Mouse (Mus musculus) heart, embryonic 13.5 days (tissue): Measurements from ENCODE around the gene Gm29609. TPM values are rescaled to one million over a fixed set of nuclear protein-coding genes. Genes with fewer than 3 reads are reported as not detected.

Experiments used
- ATAC-seq: fragments of 200-750 bp; cut with Nextera tagmentation; 2 replicates; pipeline ENCODE4 v1.8.0; 2017; ENCODE audit warnings: moderate TSS enrichment; ENCODE audit not compliant: insufficient number of reproducible peaks, low FRiP score, low TSS enrichment; ENCODE audit errors: extremely low read depth
- H3K27ac ChIP-seq: fragments of 300-500 bp; sonication (generic); replicated peaks from 2 replicates; pipeline ENCODE4 v1.5.1; 2015; ENCODE audit warnings: moderate library complexity, mild to moderate bottlenecking, inconsistent platforms
- H3K27me3 ChIP-seq: fragments of 300-500 bp; sonication (generic); replicated peaks from 2 replicates; pipeline ENCODE4 v1.6.1; 2015; ENCODE audit warnings: mild to moderate bottlenecking, inconsistent platforms
- H3K36me3 ChIP-seq: fragments of 300-500 bp; sonication (generic); 2 replicates; pipeline ENCODE4 v1.6.1; 2015; ENCODE audit warnings: mild to moderate bottlenecking, inconsistent platforms
- H3K4me1 ChIP-seq: fragments of 300-500 bp; sonication (generic); 2 replicates; pipeline ENCODE4 v1.6.1; 2015; ENCODE audit warnings: inconsistent platforms
- H3K4me2 ChIP-seq: fragments of 300-500 bp; sonication (generic); 2 replicates; pipeline ENCODE4 v1.6.1; 2015; ENCODE audit warnings: inconsistent platforms, mild to moderate bottlenecking, moderate library complexity
- H3K4me3 ChIP-seq: fragments of 300-500 bp; sonication (generic); 2 replicates; pipeline ENCODE4 v1.5.1; 2015; ENCODE audit warnings: moderate library complexity, mild to moderate bottlenecking, inconsistent platforms
- H3K9ac ChIP-seq: fragments of 300-500 bp; sonication (generic); 2 replicates; pipeline ENCODE4 v1.6.1; 2015; ENCODE audit warnings: inconsistent platforms, mild to moderate bottlenecking, moderate library complexity
- H3K9me3 ChIP-seq: fragments of 300-500 bp; sonication (generic); 2 replicates; pipeline ENCODE4 v1.6.1; 2016; ENCODE audit warnings: inconsistent platforms
- WGBS: fragments of 180-500 bp; shearing (Covaris S2); methylation state at CpG from one replicate; pipeline ENCODE4 v1.1.7; 2015; ENCODE audit warnings: mixed read lengths; 5-methylcytosine and 5-hydroxymethylcytosine counted together
- polyA plus RNA-seq: library from polyadenylated mRNA; unstranded; fragments of >200 nt; fragmentation: Nextera tagmentation; extraction: Ambion mirVana; gene quantifications from 2 replicates; pipeline ENCODE4 v1.2.1, GENCODE M21; 2015

The Gm29609 gene
- polyA plus RNA-seq, 1 experiment from 2014 or later = 2.6 TPM

GRCm38 (mm10) chr5:31137658-31138057 lies 42.1 kb downstream of the Gm29609 start:
- peaks cover 74% of the 10 kb centered on the region for H3K27me3 ChIP-seq
- WGBS = 1% methylated on average over 13 of the region's 13 CpGs
- no peak overlapping the region; the same call in 1 of the 2 replicates for H3K9ac ChIP-seq
- H3K4me2 ChIP-seq = peak overlapping the region; percentile 69
- H3K27ac ChIP-seq = no peak overlapping the region
- no peak for ATAC-seq
- H3K36me3 ChIP-seq = peaks cover 13% of the 10 kb centered on the region
- H3K4me3 ChIP-seq = peak overlapping the region; percentile 45
- no peaks in the 10 kb centered on the region for H3K9me3 ChIP-seq
- peaks cover 28% of the 10 kb centered on the region for H3K4me1 ChIP-seq

GRCm38 (mm10) chr5:31136730-31137424 lies 42.8 kb downstream of the Gm29609 start:
- Histone ChIP-seq H3K27ac (no peak overlapping the region), H3K4me2 (peak overlapping the region; percentile 69), H3K27me3 (peaks cover 82% of the 10 kb centered on the region), H3K9me3 (no peaks in the 10 kb centered on the region), H3K4me3 (peak overlapping the region; percentile 45), H3K36me3 (peaks cover 10% of the 10 kb centered on the region), H3K4me1 (peaks cover 28% of the 10 kb centered on the region), H3K9ac (no peak overlapping the region)
- ATAC-seq = no peak
- WGBS = 3% methylated on average over 33 of the region's 33 CpGs

GRCm38 (mm10) chr5:31126050-31126449 lies 53.7 kb downstream of the Gm29609 start:
- WGBS = 32% methylated on average over 5 of the region's 5 CpGs
- no peaks in the 10 kb centered on the region for H3K9me3 ChIP-seq
- peaks cover 4% of the 10 kb centered on the region for H3K27me3 ChIP-seq
- no peaks in the 10 kb centered on the region for H3K4me1 ChIP-seq
- no peak overlapping the region for H3K27ac ChIP-seq
- no peak overlapping the region for H3K4me2 ChIP-seq
- H3K36me3 ChIP-seq = 0 out of 2 replicates have a peak, but pooled peaks cover 1% of the 10 kb centered on the region
- ATAC-seq = no peak
- H3K9ac ChIP-seq = no peak overlapping the region
- no peak overlapping the region for H3K4me3 ChIP-seq

- H3K4me3 ChIP-seq = no peak overlapping the region
Measured at GRCm38 (mm10) chr5:31123481-31123880, 56.2 kb downstream of the Gm29609 start.

GRCm38 (mm10) chr5:31121111-31121510 lies 58.6 kb downstream of the Gm29609 start:
- Histone ChIP-seq H3K4me2 (no peak overlapping the region), H3K4me1 (peaks cover 6% of the 10 kb centered on the region; the same call in 1 of the 2 replicates), H3K36me3 (no peaks in the 10 kb centered on the region), H3K9ac (no peak overlapping the region), H3K4me3 (no peak overlapping the region), H3K27ac (no peak overlapping the region), H3K9me3 (no peaks in the 10 kb centered on the region), H3K27me3 (peaks cover 4% of the 10 kb centered on the region; the same call in 1 of the 2 replicates)
- ATAC-seq = no peak
- 73% methylated on average over 8 of the region's 8 CpGs for WGBS

More at GRCm38 (mm10) chr5:31123481-31123880, 56.2 kb downstream of the Gm29609 start:
- Histone ChIP-seq H3K4me1 (no peaks in the 10 kb centered on the region), H3K27ac (no peak overlapping the region), H3K36me3 (no peaks in the 10 kb centered on the region), H3K4me2 (no peak overlapping the region), H3K9me3 (no peaks in the 10 kb centered on the region), H3K9ac (no peak overlapping the region), H3K27me3 (0 out of 2 replicates have a peak, but pooled peaks cover 2% of the 10 kb centered on the region)
- ATAC-seq = no peak
- 46% methylated on average over 2 of the region's 2 CpGs for WGBS

- 18% methylated on average over 10 of the region's 10 CpGs for WGBS
- H3K9ac ChIP-seq = peak overlapping the region; percentile 73
- H3K4me3 ChIP-seq = peak overlapping the region; percentile 42
- peak overlapping the region; percentile 75 for H3K27ac ChIP-seq
- peaks cover 4% of the 10 kb centered on the region; the same call in 1 of the 2 replicates for H3K27me3 ChIP-seq
- H3K4me1 ChIP-seq = peaks cover 6% of the 10 kb centered on the region; the same call in 1 of the 2 replicates
- no peak for ATAC-seq
- no peaks in the 10 kb centered on the region for H3K9me3 ChIP-seq
- no peaks in the 10 kb centered on the region for H3K36me3 ChIP-seq
- H3K4me2 ChIP-seq = peak overlapping the region; percentile 63
Measured at GRCm38 (mm10) chr5:31116912-31117311, 62.8 kb downstream of the Gm29609 start.

- no peaks in the 10 kb centered on the region for H3K36me3 ChIP-seq
- H3K9me3 ChIP-seq = no peaks in the 10 kb centered on the region
- peak within 1 kb of the TSS; percentile 75 for H3K27ac ChIP-seq
- peaks cover 4% of the 10 kb centered on the region; the same call in 1 of the 2 replicates for H3K27me3 ChIP-seq
- peak within 1 kb of the TSS; percentile 73 for H3K9ac ChIP-seq
- WGBS = 14% methylated on average over 3 of the region's 3 CpGs
- peaks cover 6% of the 10 kb centered on the region; the same call in 1 of the 2 replicates for H3K4me1 ChIP-seq
- peak within 1 kb of the TSS; percentile 63 for H3K4me2 ChIP-seq
- no peak; the same call in 1 of the 2 replicates for ATAC-seq
- H3K4me3 ChIP-seq = peak within 1 kb of the TSS; percentile 42
Measured at GRCm38 (mm10) chr5:31116354-31116753, 63.4 kb downstream of the Gm29609 start, which contains the start of gene Trim54. Gene Trim54, plus strand, starts transcription at chr5:31116712.

GRCm38 (mm10) chr5:31110781-31111180 lies 68.9 kb downstream of the Gm29609 start:
- Histone ChIP-seq H3K4me1 (no peaks in the 10 kb centered on the region), H3K36me3 (no peaks in the 10 kb centered on the region), H3K4me2 (no peak overlapping the region), H3K9me3 (no peaks in the 10 kb centered on the region), H3K9ac (no peak overlapping the region), H3K27me3 (no peaks in the 10 kb centered on the region; the same call in 1 of the 2 replicates), H3K4me3 (no peak overlapping the region), H3K27ac (no peak overlapping the region)
- WGBS = 23% methylated on average over 7 of the region's 7 CpGs
- no peak for ATAC-seq

- WGBS = 88% methylated on average over 18 of the region's 18 CpGs
- no peak for ATAC-seq
- H3K36me3 ChIP-seq = no peaks in the 10 kb centered on the region
- no peak within 1 kb of the TSS for H3K4me2 ChIP-seq
- H3K27ac ChIP-seq = no peak within 1 kb of the TSS
- H3K9ac ChIP-seq = no peak within 1 kb of the TSS
- peaks cover 13% of the 10 kb centered on the region for H3K27me3 ChIP-seq
- no peaks in the 10 kb centered on the region for H3K9me3 ChIP-seq
- no peaks in the 10 kb centered on the region for H3K4me1 ChIP-seq
- no peak within 1 kb of the TSS for H3K4me3 ChIP-seq
Measured at GRCm38 (mm10) chr5:31108000-31108490, 71.7 kb downstream of the Gm29609 start, which contains the start of gene Slc30a3. Gene Slc30a3, minus strand, starts transcription at chr5:31108237.

- Histone ChIP-seq H3K9me3 (no peaks in the 10 kb centered on the region), H3K27ac (no peak within 1 kb of the TSS), H3K36me3 (no peaks in the 10 kb centered on the region), H3K4me1 (no peaks in the 10 kb centered on the region), H3K4me3 (no peak within 1 kb of the TSS), H3K4me2 (no peak within 1 kb of the TSS), H3K27me3 (peaks cover 13% of the 10 kb centered on the region), H3K9ac (no peak within 1 kb of the TSS)
- WGBS = 74% methylated on average over 9 of the region's 9 CpGs
- ATAC-seq = no peak
Measured at GRCm38 (mm10) chr5:31105814-31106335, 73.8 kb downstream of the Gm29609 start, which contains the start of gene Dnajc5g. Gene Dnajc5g, plus strand, starts transcription at chr5:31106285.

- 0 out of 2 replicates have a peak overlapping the region, but pooled peaks have one; percentile 55 for H3K9ac ChIP-seq
- H3K36me3 ChIP-seq = no peaks in the 10 kb centered on the region
- WGBS = 31% methylated on average over 11 of the region's 11 CpGs
- H3K27ac ChIP-seq = no peak overlapping the region
- H3K4me2 ChIP-seq = peak overlapping the region; percentile 74
- H3K4me1 ChIP-seq = peaks cover 40% of the 10 kb centered on the region
- peak overlapping the region; percentile 49 for H3K4me3 ChIP-seq
- ATAC-seq = no peak
- no peaks in the 10 kb centered on the region for H3K9me3 ChIP-seq
- peaks cover 88% of the 10 kb centered on the region for H3K27me3 ChIP-seq
Measured at GRCm38 (mm10) chr5:31095711-31096480, 83.8 kb downstream of the Gm29609 start.
